In genomic region chr2:152831019-152831878, GRCm38 (mm10) we compare ENCODE assay signal across 8 mouse cellular contexts. TPM values are rescaled to one million over a fixed set of nuclear protein-coding genes. Genes with fewer than 3 reads are reported as not detected.
DNase-seq lines count a peak whose midpoint lies in the region; ATAC-seq and TF ChIP-seq lines count a peak whose summit lies in the region.

Gene Bcl2l1 (minus strand): TSS chr2:152831728.

- DNase-seq in gastrocnemius, postnatal 10 days, result peak; percentile 97
- peak; percentile 98 for DNase-seq in induced T-regulatory cell, adult 2 months (ENCODE audit: low read depth)
- peak; percentile 95 to 98 for DNase-seq in left cerebral cortex, adult 9 months (ENCODE audit: low spot score in 2 of 2)
- peak; percentile 99 for DNase-seq in right cerebral cortex, postnatal 14 days
- DNase-seq in urinary bladder, postnatal 36 days (ENCODE audit: low spot score in 2 of 2), result peak; percentile 97

- peak; percentile 86 for ATAC-seq in activated CD4-positive, CD25-positive, alpha-beta regulatory T cell, adult 4 months
- ATAC-seq in megakaryocyte progenitor cell, adult 5-6 weeks (replicated peaks; ENCODE audit: poor library complexity), result peak; percentile 89

- peak within 1 kb of the TSS; percentile 99 for H3K27ac ChIP-seq in cortical plate, adult 2 months (ENCODE audit: insufficient read depth, low read length)

- peaks cover 9% of the 10 kb centered on the region; the same call in 1 of the 2 replicates for H3K4me1 ChIP-seq in cortical plate, adult 2 months (ENCODE audit: control insufficient read depth, insufficient read depth, low read length)

- 0 out of 2 replicates have a peak, but pooled peaks have one; percentile 12 for TF ChIP-seq POLR2A in cortical plate, adult 2 months (IDR thresholded peaks at IDR 0.05; ENCODE audit: extremely low read depth, insufficient read depth, low read length)

- peak; percentile 96 for TF ChIP-seq CTCF in cortical plate, adult 2 months (IDR thresholded peaks at IDR 0.05; ENCODE audit: extremely low read depth, insufficient read depth, low read length)

- peak within 1 kb of the TSS; percentile 85 for H3K4me3 ChIP-seq in cortical plate, adult 2 months (ENCODE audit: insufficient read depth, low read length)

RNA-seq across cellular contexts. Expression of gene Bcl2l1, which starts in this region (rescaled TPM):
- 10 to 100 TPM; 52.4 to 59.9 TPM for polyA plus RNA-seq in activated CD4-positive, CD25-positive, alpha-beta regulatory T cell, adult 4 months (2017; shearing (Covaris generic))
- 99.2 and 105 TPM in 2 replicates for polyA plus RNA-seq in cortical plate, adult 2 months (2012; rRNA removed)
- 10 to 100 TPM; 19.6 to 21.4 TPM for total RNA-seq in gastrocnemius, postnatal 10 days (2021)
- 8.1 and 10.2 TPM in 2 replicates for total RNA-seq in megakaryocyte progenitor cell, adult 5-6 weeks (2015)
- 13.5 and 18.4 TPM in 2 replicates for total RNA-seq in megakaryocyte progenitor cell, adult 5-6 weeks (2017)

Comparison
In these comparisons a context has a peak if more than half of its experiments do, and no peak if none do; other contexts are left out.
1. Peak in every context shown above with its lines: DNase-seq, ATAC-seq, H3K4me3 ChIP-seq and H3K27ac ChIP-seq.